Mouse (Mus musculus): Measurements from ENCODE around the gene Tbxa2r.

Gene Tbxa2r

DNA sequence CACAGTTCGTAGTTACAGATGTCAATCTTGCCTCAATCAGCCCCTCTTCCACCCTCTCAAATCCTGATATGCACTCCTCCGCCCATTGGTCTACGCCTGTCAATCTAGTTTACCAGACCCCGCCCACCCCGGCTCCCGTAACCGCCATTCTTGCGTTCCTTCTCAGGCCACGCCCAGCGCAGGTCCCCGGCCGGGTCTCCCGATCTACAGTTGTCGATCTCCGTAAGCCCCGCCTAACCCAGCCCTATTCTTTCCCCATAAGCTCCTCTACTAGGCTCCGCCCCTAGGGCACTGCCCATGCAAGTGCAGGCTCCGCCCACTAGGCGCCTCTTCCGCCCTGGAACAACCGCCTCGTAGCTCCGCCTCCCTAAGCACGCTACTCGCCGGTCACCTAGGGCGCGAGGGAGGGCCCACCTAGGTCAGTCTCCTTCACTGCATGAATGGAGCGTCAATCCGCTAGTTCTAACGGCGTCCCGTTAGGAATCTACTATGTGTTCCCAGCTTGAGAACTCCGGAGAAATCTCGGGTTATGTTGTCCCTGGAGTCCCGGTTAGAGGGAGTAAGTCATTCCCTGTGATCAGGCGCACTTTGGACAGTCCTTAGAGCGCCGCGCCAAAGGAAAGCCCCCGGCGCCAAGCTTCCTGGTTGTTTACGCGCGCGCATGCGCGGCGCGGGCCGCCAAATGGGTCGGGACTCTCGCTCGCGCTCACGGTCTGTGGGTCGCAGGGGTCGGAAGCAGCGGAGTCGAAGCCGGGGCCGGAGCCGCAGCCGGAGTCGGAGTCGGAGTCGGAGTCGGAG lies 7.8 kb upstream of the Tbxa2r start, which contains the start of gene Cactin:
Gene Cactin, plus strand, starts transcription at position 554 of the 798 bp plus-strand sequence.
- DNase-seq (ENCODE audit: low spot score in 2 of 2), result peak; percentile 98 to 99

DNA sequence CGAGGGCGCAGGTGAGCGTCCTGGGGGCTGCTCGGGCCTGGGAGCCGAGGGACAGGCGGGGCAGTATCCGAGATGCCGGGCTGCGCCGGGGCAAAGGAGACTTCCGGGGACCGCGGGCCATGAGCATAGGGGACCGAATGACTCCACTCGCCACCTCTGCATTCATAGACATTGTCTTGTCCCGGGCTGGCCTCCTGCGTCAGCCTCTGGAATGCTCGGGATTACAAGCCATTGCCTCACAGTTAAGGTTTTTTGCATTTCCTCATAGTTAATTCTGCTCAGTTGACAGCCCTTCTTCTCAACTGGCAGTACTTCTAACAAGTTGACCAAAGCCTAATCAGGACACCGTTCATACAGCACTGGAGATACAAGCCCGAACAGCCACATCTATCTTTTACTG lies 7.1 kb upstream of the Tbxa2r start:
- no peak for DNase-seq (ENCODE audit: low spot score in 2 of 2)

DNA sequence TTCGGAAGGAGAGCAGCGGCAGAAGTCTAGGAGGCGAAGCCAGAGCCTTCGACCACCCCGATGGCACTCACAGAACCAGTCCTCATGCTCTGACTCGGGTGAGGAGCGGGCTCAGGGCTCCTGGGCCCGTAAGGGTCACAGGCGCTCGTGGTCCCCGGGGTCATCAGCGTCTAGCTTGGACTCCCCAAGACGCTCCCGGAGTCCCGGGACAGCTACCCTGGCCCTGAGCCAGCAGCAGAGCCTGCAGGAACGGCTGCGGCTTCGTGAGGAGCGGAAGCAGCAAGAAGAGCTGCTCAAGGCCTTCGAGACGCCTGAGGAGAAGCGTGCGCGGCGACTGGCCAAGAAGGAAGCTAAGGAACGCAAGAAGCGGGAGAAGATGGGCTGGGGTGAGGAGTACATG lies 6.1 kb upstream of the Tbxa2r start:
- DNase-seq (ENCODE audit: low spot score in 2 of 2), result no peak

DNA sequence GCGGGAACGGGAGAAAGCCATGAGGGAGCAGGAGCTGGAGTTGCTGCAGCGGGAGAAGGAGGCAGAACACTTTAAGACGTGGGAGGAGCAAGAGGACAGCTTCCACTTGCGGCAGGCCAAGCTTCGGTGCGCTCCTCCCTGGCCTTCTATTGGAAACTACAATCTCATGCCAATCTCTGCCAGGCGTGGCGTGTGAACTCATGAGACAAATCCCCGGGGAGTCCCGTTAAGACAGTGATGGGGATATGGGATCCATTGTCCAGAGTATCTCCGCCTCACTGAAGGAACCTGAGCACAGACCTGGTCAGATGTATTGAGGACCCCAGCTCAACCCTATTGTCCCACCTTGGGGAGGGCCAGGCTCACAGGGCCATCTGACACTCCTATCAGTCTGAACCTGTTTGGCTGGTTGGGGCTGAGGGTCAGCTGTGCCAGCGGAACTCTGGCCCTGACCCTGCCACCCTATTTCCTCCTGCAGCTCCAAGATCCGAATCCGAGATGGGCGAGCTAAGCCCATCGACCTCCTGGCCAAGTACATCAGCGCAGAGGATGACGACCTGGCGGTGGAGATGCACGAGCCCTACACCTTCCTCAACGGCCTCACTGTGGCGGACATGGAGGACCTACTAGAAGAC lies 5.3 kb upstream of the Tbxa2r start:
- no peak for DNase-seq (ENCODE audit: low spot score in 2 of 2)

- DNase-seq (ENCODE audit: low spot score in 2 of 2), result no peak
Measured at GRCm38 (mm10) chr10:81323791-81324530, 4.6 kb upstream of the Tbxa2r start.

DNA sequence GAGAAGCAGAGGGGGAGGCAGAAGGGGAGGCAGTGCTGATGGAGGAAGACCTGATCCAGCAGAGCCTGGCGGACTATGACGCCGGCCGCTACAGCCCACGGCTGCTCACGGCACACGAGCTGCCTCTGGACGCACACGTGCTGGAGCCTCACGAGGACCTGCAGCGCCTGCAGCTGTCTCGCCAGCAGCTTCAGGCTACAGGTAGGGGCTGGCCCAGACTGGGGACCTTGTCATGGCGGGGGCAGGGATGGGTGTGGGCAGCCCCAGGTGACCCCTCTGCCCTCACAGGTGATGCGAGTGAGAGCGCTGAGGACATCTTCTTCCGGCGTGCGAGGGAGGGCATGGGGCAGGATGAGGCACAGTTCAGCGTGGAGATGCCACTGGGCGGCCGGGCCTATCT lies 3.4 kb upstream of the Tbxa2r start:
- DNase-seq (ENCODE audit: low spot score in 2 of 2), result no peak

GRCm38 (mm10) chr10:81325781-81326180 lies 2.8 kb upstream of the Tbxa2r start:
- no peak for DNase-seq (ENCODE audit: low spot score in 2 of 2)

- no peak for DNase-seq (ENCODE audit: low spot score in 2 of 2)
Measured at GRCm38 (mm10) chr10:81326858-81327257, 1.7 kb upstream of the Tbxa2r start.

- no peak for DNase-seq (ENCODE audit: low spot score in 2 of 2)
Measured at GRCm38 (mm10) chr10:81327959-81328358, 572 bp upstream of the Tbxa2r start.

DNA sequence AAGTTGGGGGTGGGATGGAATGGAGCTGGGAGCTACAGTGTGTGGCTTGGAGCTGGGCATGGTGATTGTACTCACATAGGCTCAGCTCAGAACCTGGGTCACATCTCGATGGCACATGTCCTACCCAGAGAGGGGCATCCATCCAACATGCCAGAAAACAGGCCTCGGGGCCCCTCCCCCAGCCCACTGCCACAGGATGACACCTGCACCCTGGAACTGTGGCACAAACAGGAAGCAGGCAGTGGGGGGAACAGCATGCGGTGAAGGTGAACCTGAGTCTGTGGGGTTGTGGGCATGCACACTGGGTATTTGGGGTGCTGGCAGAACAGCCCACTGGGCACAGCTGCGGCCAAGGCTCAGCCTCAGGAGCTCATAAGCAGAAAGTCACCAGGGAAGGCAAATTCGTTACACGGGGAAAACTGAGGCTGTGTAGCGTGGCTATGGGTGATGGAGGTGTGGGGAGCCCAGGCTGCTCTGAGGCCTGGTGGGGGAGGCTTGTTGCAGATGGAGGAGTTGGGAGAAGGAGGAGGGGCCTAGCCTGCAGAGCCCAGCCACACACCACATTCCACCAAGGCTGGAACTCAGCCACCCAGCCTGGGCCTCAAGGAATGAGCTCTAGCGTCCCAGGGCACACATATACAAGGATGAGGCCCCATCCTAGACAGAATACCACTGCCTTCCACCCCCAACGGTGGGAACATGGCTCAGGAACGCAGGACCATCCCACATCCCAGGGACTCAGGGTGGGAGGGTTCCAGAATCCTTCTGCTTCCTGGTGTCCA lies 854 bp downstream of the Tbxa2r start:
- no peak for DNase-seq (ENCODE audit: low spot score in 2 of 2)

DNA sequence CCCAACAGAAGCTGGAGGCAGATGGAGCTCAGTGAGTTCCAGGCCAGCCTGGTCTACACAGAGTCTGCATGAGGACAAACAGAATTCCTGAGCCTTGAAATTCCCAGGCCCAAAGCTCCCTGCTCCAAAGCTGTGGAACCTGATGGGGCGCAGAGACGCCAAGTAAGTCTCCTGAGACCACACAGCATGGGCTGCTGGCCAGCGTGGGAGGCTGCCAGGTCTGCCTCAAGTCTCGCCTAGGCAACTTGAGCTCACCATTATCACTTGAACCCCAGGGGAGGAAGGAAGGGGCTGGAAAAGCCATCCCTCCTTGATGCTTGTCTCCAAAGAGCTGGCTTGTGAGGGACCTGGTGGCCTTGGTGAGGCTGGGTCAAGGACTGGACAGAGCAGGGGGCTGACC lies 1.5 kb downstream of the Tbxa2r start:
- DNase-seq (ENCODE audit: low spot score in 2 of 2), result no peak

DNA sequence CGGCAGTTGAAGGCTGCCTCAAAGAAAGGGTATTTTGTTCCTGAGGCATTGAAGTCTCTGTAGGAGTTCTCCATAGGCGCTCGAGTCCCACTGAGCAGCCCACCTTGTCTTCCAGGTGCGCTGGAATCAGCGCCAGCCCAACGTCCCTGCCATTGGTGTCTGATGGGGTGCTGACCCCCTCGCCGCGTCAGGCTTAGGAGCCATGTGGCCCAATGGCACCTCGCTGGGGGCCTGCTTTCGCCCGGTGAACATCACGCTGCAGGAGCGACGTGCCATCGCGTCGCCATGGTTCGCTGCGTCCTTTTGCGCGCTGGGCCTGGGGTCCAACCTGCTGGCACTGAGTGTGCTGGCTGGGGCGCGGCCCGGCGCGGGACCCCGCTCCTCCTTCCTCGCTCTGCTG lies 3.7 kb downstream of the Tbxa2r start:
- DNase-seq (ENCODE audit: low spot score in 2 of 2), result no peak

DNA sequence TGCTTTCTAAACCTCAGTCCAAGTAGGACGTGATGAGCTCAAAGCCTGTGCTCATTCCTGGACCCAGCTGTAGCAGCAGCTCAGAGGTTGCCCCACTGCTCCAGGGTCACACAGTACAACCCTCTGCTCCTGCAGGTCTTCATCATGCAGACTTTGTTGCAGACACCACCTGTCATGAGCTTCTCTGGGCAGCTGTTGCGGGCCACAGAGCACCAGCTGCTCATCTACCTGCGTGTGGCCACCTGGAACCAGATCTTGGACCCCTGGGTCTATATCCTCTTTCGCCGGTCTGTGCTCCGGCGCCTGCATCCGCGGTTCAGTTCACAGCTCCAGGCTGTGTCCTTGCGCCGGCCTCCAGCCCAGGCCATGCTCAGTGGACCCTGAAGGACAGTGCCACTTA lies 5.8 kb downstream of the Tbxa2r start:
- no peak for DNase-seq (ENCODE audit: low spot score in 2 of 2)

DNA sequence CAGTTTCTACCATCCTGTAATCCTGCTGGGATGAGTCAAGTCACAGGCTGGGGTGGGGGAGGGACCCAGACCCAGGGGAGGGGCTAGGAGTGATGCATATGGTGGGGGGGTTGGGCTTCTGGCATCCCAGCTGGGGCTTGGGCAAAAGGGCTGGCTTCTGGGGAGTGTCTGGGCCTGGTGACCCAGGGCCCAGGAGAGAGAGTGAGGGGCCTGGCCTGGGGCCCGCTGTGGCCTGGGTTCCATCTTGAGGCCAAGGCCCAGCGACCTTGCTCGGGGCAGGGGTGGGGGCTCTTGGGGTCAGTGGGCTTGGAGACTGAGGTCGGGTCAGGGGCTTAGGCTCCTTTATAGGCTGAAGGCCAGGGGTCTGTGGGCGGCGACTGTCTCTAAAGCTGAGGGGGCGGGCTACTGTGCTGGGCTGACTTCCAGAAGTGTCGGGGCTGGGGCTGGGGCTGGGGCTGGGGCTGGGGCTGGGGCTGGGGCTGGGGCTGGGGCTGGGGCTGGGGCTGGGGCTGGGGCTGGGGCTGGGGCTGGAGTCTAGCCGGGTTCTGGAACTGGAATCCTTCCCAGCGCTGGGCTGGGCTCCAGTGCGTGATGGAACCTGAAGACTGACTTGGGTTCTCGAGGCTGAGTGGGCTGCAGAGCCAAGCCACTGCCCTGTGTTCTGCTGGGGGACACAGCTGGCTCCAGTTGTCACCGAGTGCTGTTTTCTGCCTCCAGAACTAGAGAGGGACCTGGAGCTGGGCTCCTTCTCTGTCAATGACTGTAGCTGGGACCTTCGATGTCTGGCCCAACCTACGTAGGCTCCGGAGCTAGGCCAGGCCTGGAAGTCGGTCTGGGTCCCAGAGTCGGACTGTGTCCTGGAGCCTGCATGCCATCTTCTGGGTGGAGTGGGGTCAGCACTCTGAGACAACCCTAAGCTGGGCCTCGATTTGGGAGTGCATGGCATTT lies 7.1 kb downstream of the Tbxa2r start:
- no peak for DNase-seq (ENCODE audit: low spot score in 2 of 2)

DNA sequence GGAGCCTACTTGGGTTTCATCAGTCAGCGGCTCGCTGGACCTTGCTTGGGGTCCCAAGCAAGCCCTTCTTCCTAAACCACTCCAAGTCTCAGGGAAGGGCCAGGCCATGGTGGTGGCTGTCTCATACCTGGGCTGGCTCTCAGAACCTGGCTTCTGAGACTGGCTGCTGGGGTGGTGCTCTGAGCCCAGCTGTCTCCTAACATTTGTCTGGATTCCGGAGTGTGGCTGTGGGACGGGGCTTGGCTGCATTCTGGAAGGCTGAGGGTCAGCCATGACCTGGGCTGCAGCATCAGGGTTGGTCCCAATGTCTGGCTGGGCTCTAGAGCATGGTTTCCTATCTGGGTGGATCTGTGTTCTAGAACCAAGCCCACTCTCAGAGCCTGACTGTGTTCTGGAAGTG lies 8.0 kb downstream of the Tbxa2r start:
- DNase-seq (ENCODE audit: low spot score in 2 of 2), result no peak

- no peak for DNase-seq (ENCODE audit: low spot score in 2 of 2)
Measured at GRCm38 (mm10) chr10:81340551-81341332, 12.2 kb downstream of the Tbxa2r start.

GRCm38 (mm10) chr10:81341333-81341949 lies 12.9 kb downstream of the Tbxa2r start:
- DNase-seq (ENCODE audit: low spot score in 2 of 2), result no peak

DNA sequence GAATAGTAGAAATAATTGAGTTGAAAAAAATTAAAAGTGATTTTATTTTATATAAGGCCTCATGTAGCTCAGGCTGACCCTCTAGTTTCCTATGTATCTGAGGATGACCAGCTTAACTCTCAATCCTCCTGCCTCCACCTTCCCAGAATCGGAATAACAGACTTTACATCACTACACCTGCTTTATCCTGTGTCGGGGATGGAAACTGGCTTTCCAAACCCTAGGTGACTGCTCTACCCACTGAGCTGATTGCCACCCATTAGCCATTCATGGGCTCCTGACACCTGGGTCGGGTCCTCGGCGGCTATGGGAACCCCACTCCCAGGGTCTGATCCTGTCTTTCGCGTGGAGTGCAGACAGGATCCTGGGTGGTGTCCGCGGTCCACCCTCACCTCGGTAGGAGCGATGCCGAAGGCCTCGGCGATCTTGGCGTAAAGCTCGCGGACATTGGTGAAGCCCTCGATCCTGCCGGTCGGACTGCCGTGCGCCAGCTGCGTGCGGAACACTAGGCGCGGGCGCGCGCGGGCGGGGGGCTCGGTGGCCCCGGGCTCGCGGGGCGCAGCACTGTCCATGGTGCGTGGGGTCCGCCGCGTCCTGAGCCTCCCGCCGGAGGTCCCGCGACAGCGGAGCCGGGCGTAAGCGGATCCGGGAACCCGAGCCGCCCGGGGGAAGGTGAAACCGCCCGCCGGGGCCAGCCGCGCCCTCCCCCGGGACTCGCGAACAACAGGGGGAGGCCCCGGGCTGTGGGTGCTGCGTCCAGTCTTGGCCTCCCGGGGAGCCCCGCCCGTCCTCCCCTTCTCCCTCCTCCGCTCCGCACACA lies 14.4 kb downstream of the Tbxa2r start, which contains the start of gene Gipc3:
Gene Gipc3, minus strand, starts transcription at position 581 of the 820 bp plus-strand sequence.
- no peak for DNase-seq (ENCODE audit: low spot score in 2 of 2)
